Mouse (Mus musculus) G1E (cell line): ENCODE results near the gene Grik4.

ENCODE experiments used
- CTCF ChIP-seq: IDR thresholded peaks from 2 replicates; pipeline ENCODE4 v1.5.1; 2012; ENCODE audit warnings: low read depth, low read length, inconsistent platforms, mixed read lengths
- GATA1 ChIP-seq: IDR thresholded peaks from 2 replicates; pipeline ENCODE4 v1.6.1; 2012; ENCODE audit warnings: borderline replicate concordance, low read length, inconsistent platforms, mixed read lengths
- GATA2 ChIP-seq: IDR thresholded peaks from 2 replicates; pipeline ENCODE4 v1.6.1; 2012; ENCODE audit warnings: low read depth, low read length, inconsistent platforms, borderline replicate concordance
- POLR2AphosphoS5 ChIP-seq: IDR thresholded peaks from 2 replicates; pipeline ENCODE4 v1.6.1; 2012; ENCODE audit warnings: low read depth, low read length, inconsistent platforms; ENCODE audit not compliant: insufficient replicate concordance
- TAL1 ChIP-seq: conservative IDR thresholded peaks from 2 replicates; pipeline ENCODE4 v1.6.1; 2012; ENCODE audit warnings: low read depth, low read length, inconsistent platforms, mixed read lengths

DNA sequence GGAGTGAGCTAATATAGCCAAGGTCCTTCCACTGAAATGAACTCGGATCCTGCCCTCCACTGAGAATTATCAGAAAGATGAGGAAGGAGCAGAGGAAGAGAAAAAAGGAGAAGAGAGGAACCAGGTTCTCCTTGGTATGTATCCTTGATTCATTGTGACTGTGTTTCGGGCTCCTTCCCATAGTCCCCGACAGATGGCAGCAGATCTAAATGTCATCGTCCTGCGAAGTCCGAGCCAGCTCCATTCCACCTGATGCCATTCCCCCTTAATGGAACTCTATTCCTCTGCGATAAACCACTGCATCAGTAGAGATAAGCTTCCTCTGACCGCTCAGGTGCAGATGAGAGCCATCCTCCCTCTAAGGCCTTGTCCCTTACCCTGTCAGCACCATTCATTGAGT is 155.8 kb downstream of the Grik4 start:
- TF ChIP-seq GATA2 (no peak), CTCF (no peak), GATA1 (no peak), TAL1 (no peak), POLR2AphosphoS5 (no peak)
